Mouse (Mus musculus) cerebellum, postnatal 36 days (tissue): Measurements from ENCODE around the gene Tas1r2.

Experiments used
- DNase-seq, 2 experiments: peaks; one replicate each; pipeline ENCODE4 v3.0.0; 2021 to 2022; ENCODE audit warnings: mixed read lengths in 2 of 2

Tas1r2 gene

DNA sequence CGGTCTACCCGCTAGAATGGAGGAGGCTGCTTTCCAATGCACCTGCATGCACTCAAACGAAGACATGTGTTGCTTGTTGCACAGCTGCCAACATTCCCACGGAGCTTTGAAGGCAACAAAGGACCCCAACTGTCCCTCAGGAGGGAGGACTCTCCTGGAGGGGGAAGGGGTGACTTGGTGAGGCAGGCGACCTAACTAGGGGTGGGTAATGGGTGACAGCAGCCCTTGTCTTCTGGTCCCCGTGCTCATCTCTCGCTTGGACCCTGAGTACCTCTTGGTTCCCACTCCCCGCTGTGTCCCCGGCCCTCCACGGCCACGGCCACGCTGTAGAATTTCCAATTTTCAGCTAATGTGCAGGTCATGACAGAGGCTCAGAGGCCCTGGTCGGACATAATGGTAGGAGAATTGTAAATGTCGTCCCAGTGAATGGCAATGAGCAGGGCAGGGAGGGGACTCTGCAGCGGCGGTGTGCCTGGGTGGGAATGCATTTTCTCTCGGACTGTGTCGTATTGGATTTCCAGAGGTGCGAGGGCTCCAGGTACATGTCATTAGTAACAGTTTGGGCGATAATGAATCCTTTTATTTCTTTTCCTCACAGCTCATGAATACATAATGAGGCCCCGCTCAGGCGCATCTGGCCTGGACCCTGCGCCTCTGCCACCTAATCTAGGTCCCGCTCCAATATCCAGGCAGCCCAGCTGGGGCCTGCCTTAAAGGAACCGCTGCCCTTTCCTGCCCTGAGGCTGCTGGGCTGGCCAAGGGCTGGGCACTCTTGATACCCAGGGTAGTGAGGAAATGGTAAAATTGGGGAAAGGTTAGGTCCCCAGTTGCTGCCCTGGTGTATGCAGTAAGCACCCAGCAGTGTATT, 57.4 kb downstream of the Tas1r2 start:
- no peak for DNase-seq

DNA sequence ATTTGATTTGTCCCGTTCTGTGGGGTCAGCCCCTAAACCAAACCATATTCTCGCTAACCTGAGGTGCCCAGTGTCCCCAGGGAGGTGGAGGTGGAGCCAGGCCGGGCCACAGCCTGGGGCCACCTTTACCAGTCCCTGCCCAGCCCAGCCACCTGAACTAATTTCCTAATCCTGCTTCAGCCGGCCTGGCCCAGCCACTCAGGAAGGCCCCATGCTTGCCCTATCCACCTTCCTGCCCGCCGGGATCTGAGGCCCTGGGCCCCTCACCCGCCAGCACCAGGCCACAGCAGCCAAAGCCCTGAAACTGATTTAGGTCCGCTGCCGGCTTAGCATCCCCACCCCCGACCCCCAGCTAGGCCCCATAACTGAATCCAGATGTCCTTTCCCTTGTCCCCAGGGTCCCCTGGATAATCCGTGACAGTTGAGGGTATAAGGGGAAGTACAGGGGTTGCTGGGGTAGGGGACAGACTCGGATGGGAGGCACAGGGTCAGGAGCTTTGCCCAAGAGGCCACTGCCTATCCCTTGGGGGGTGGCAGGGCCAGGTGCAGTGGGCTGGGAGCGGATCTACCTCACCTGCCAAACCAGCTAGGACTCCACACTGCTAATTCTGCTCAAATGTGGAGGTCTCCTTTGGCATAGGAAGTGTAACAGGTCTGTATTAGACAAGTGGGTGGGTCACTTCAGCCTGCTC, 62.0 kb downstream of the Tas1r2 start:
- no peak for DNase-seq

DNA sequence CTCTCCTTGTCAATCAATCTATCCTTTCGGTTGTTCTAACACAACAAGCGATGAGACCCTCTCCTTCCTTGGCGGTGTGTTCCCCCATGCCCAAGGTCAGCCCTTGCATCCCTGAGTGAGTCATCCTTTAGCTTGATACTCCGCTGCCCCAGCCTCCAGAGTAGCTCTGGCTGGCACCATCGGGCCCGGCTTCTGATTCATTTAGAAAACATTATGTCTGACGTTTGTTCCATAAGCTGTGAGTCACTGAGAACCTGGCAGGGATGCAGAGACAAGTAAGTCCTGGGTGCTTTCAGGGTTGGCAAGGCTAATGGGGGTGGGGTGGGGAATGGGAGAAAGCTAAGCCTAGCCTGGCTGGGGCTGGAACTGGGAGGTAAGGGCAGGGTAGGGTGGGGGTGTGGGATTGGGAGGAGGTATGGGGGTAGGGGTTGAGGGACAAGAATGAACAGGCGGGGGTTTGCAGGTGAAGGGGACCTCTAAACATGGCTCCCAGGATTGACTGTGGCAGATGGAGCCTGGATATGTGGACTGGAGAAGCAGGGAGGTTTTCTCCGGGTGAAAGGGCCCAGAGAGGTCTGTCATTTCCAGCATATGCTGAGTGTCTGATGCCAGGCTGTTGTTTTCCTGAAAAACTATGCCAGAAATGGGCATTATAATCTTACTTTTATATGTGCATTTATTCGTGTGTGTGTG, 63.3 kb downstream of the Tas1r2 start:
- DNase-seq = no peak

DNA sequence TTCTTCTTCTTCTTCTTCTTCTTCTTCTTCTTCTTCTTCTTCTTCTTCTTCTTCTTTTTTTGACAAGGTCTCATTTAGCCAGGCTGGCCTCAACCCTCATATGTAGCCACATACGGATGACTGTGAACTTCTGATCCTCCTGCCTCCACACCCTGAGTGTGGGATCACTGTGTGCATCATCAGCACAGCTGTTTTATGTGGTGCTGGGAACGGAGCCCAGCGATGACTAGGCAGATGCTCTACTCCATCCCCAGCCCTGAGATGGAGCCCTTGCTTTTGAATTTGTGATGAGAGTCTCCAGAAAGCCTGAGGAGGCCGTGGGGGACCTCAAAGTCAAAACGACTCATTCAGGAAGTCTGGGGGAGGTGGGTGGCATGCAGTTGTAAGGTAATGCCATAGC, 65.6 kb downstream of the Tas1r2 start:
- no peak for DNase-seq
